Mouse (Mus musculus) spleen, adult 18-20 months (tissue): ENCODE measurements around the gene Asah2.
"Not testable (repeated sequence)": the region's sequence is repeated elsewhere in the genome, so short reads cannot be mapped to it uniquely, and the experiment has no call there.

ENCODE experiments used
- DNase-seq, 2 experiments: peaks; one replicate each; pipeline ENCODE4 v3.0.0; 2022; ENCODE audit warnings: mixed read lengths in 2 of 2

Asah2 gene

DNA sequence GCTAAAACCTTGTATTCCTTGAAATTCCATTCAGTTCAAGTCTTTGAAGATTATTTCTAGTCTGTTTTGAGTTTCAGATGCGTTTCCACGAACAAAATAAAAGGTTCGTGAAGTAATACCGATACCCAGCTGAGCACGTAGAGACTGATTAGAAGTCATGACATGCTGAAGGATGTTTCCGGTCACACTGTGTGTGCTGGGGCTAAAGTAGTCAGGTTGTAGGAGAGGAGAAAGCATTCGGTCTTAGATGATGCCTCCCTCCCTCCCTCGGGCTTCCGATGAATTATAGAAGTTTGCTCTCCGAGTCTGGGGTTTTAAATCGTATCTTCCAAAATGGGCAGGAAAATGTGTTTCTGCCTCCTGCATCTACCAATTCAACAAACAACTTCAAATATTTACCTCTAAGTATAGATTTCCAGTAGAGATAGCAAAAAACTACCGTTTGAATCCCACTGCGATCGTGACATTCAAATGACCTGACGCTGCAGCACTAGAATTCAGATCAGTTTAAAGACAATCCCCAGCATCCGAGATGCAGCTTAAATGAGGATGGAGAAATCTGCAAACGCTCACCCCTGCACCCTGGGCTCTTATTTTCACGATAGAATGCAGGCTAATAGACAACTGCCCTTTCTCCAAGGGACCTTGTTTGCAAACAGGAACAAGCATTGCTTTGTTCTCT, 5.6 kb downstream of the Asah2 start:
- DNase-seq, result no peak

DNA sequence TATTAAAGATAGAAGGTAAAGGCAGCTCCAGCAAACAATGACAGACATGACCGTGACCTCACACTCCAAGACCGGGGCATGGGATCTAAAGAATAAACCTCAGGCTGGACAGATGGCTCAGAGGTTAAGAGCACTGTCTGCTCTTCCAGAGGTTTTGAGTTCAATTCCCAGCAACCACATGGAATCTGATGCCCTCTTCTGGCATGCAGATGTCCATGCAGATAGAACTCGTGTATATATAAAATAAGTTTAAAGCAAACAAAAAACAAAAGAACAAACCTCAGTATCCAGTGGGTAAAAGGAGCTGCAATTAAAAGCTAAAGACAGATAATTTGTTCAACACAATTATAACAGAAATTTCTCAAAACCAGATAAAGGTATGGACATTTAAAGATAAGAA, 9.4 kb downstream of the Asah2 start:
- DNase-seq, result no peak

DNA sequence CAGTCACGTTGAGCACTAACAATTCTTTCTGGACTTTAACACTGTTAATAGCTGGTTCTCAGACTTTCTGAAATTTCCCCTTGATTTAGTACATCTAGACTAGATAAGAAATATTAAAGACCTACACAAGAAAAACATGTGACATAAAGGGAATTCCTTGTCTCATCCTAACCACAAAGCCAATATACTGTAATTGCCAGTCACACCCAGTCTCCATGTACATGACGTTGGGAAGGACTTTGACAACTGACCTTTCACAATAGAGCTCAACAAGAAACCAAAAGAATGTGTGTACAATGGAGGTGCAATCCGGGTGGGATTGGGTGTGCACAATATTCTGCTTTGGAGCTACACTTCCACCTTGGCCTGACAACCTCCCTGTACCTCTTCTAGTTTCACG, 15.7 kb downstream of the Asah2 start:
- no peak for DNase-seq

DNA sequence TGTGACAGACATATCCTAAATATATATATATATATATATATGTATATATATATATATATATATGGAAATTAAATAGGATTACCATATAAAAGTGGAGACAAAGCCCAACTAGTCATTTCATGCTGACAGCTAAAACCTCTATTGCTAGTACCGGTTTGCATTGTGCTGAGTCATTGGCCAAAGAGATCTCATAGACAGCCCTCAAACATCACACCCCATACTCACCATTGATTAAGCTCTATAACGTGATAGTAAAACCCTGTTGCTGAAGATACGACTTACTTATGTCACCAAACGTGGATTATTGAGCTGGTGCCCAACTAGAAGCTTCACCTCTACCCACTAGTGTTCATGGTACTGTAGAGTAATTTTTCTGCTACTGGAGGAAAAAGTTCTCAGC, 17.2 kb downstream of the Asah2 start:
- DNase-seq, result no peak

DNA sequence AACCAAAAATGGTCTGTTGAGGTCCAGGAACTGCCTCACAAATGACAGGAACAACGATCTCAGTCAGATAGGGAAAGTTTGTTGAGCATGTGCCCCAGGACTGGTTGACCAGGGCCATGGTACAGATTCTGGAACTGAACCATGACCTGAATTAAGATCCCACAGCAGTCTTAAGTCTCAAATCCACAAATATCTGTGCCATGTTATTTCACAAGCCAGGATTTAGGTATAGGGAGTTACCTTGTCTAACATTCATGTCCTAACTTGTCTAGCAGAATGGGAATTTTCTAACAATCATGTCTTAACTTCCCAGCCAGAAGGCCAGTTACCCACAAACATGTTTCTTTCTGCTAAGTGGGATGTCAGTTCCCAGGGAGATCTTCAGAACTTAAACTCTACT, 19.4 kb downstream of the Asah2 start:
- no peak for DNase-seq

DNA sequence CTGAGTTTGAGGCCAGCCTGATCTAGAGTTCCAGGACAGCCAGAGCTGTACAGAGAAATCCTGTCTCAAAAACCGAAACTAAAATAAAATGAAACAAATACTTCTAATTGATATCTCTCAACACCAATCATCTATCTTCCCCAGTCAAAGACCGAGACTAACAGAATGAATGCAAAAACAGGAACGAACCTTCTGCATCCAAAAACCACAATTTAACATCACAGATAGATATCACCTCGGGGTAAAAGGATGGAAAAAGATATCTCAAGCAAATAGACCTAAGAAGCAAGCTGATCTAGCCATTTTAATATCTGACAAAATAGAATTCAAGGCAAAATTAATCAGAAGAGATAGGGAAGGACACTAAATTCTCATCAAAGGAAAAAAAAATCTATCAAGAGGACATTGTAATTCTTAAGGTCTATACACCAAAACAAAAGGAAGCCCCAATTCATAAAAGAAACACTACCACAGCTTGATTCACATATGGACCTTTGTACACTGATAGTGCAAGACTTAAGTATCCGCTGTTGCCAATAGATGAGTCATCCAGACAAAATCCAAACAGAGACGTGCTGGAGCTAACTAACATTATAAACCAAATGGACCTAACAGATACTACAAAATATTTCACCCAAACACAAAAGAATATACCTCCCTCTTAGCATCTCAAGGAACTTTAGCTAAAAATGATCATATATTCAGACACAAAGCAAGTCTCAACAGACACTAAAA, 20.1 kb downstream of the Asah2 start:
- DNase-seq, result no peak

DNA sequence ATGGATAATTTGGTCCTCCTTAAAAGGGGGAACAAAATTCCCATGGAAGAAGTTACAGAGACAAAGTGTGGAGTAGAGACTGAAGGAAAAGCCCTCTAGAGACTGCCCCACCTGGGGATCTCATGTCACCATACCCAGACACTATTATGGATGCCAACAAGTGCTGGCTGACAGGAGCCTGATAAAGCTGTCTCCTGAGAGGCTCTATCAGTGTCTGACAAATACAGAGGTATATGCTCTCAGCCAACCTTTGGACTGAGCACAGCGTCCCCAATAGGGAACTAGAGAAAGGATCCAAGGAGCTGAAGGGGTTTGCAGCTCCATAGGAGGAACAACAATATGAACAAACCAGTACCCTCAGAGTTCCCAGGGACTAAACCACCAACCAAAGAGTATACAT, 23.2 kb downstream of the Asah2 start:
- DNase-seq, result not testable (repeated sequence)

DNA sequence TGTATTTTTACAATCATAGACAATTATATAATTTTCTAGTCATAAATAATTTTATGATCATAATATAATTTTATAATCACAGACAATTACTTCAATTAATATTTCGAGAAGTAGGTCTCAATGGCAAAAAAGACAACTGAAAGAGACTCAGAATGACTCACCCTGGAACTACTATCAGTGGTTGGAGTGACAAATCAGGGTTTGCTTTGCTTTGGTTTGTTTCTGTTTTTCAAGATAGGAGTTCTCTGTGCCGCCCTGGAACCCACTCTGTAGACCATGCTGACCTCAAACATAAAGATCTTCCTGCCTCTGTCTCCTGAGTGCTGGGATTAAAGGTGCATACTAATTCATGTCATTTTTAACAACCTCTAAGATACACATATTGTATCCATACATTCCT, 37.7 kb downstream of the Asah2 start:
- DNase-seq, result no peak

DNA sequence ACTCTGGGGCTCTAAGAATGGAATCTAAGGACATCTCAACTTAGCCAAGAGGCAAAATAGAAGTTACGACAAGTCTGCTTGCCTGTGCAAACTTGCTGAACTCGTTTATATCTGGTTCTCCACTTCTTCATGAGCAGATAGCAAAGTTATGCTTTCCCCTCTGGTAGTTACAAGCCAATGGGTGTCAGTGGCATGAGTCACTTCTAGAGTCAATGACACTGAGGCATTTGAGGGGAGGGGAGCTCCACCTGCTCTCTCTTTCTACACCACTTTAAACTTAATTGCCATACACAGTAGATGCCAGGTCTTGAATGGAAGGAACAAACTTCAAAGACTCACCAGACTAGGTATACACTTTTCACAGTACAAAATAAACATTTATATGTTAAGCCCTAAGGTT, 38.4 kb downstream of the Asah2 start:
- no peak for DNase-seq

DNA sequence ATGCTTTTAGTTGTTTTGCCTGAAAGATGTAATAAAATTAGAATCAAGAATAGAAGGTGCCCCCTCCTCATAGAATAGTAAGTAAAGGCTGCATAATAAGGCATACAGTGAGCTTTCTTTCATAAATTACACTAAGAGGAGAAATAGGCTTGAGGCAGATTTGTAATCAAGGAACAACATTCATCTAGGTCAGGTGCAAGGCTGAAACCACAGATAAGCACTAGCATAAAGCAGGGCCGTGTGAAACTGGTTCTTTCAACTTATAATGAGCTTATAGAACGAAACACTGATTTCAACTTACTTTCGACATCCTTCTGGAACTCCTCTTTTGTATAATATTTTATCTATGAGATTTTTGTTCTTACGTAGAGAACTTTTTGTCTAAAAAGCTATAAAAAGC, 40.3 kb downstream of the Asah2 start:
- no peak for DNase-seq

DNA sequence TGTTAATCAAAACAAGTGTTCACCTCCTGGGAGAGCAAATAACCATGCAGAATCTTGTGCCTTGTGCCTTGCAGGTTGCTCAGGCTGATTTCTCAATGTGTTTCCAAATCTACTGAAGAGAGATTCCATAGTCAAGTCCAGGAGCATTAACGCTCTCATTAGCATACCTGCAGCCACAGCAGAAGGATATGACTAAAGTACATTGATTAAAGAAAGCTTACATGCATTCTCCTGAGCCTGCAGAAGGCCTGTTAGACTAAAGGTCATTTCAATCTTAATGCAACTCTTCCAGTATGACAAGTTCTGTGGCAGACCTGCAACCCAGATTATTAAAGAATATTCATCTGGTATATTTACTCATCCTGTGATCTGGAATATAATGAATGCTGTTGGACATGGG, 46.7 kb downstream of the Asah2 start:
- DNase-seq, result no peak

DNA sequence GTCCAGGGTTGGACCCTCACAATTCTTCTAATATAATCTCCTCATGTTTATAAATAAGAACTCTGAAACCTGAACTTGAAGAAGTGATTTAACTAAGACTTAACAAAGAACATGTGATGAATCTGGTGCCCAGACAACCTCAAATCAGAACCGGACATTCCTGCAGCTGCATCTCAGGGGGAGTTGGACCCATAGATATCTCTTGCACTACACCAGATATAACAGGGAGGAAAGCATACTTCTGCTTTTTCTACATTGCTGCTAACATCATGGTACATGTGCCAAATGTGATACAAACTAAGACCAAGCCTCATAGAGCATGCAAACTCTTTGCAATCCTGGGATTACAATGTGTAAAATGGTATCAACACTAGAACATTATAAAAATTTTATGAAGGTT, 51.8 kb downstream of the Asah2 start:
- no peak for DNase-seq

DNA sequence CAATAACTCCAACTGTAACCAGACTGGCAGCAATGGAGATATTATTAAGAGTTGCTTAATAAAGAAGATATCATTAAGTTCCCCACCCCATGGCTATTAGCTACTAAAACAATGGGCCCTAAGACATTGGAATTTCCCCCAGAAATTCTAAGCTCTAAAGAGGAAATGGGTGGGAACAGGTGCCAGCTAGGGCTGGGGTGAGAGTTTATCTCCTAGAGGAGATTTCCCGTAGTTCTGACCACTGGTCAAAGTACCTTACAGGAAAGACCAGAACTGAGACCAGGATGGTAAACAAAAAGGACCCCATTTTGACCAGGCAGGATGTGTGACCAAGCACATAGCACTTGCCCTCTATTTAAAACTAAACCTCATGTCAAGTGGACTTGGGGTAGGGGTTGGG, 52.3 kb downstream of the Asah2 start:
- no peak for DNase-seq

DNA sequence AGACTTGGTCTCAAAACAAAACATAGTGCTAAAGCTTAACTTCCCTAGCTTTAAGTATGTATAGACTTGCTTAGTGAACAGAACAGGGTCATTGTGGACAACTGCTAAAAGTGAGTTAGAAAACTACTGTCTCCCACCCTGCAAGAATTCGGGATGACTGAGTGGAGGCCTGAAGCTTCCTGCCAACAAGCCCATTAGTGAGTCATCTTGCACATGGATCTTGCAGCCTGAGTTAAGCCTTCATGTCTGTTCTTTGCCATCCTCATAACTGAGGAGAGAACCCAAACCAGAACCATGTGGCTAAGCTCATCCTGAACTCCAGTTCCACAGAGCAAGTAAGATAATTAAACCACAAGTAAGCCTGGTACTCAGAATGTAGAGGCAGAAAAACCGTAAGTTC, 56.8 kb downstream of the Asah2 start:
- no peak for DNase-seq

DNA sequence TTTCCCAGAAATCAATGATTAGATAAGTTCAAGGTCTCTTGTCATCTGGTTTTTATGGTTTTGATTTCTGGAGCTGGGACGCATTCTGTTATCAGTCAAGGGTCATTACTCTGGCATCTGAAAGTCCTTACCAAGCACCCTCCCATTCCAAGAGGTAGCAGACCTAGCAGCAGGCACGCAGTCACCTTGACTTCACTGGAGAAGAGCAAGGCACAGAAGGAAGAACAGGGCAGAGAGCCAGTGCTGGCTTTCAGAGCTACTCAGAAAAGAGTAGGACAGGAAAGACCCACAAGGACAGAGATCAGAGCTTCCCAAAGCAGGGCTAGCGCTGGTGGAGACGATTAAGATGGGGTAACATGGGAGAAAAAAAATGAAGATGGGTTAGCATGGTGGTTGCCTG, 75.1 kb downstream of the Asah2 start:
- no peak for DNase-seq

DNA sequence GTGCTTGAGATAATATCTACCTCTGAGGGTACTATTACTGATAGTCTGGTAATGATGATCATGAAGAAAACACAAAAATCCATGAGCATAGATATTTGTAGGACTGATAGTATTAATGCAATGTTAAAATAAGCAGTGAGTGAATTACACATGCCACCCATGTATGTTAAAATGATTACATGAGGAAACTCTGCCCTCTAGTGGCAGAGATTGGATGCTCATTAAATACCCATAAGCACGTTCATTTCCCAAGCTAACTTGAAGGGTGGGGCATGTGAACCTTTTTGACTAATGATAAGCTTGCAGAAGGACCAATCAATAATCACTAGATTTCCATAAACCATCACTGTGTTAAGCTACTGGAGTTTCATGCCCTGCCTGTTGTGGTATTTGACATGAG, 77.6 kb downstream of the Asah2 start:
- DNase-seq, result peak in 1 of 2 experiments; percentile 30

DNA sequence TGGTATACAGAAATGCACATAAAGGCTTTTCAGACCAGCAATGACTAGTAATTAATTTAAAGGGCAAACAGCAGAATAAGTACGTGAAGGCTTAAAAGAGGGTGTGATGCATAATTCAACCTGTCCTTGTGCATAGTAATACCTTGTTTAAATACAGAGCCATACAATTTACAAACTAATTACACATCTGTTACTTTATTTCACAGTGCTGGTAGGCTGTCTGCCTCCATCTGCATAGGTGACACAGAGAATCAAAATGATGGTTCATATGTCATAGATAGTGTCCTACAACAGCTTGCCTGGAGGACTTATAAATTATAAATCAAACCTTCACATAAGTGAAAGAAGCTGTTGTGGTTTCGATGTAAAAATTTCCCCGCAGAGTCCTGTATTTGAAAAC, 82.6 kb downstream of the Asah2 start:
- DNase-seq, result no peak

DNA sequence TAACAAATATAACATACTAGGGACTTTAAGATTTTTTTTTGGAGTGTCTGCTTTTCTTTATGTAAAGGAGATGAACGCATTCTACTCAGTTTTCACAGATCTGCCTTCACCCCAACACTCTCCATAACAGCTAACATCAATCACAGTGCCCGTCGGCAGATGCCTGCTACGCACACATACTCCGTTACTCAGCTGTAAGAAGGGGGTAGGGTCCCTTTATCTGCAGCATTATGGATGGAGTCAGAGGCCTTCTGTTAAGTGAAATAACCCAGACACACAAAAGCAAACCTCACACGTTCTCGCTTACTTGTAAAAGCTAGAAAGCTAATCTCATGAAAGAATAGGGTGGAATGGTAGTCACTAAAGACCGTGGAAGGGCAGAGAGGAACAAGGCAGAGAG, 88.3 kb downstream of the Asah2 start:
- no peak for DNase-seq

DNA sequence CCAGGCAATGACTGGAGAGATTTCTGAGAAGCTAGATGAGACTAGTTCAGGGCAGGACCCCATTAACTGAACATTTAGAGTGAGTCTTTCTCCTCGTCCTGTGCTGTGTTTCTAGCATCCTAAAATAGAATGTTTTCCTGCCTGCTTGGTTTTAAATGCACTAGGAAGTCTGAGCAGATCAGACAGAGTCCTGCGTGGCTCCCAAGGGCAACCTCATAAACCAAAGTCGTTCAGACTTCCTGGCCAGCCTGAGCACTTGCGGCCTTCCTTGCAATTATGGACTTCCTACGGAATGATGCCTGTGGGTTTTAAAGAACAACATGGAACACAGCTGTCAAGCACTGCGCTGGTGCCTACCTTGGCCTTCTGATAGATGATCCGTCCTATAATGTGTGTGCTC, 89.4 kb downstream of the Asah2 start:
- DNase-seq, result no peak

DNA sequence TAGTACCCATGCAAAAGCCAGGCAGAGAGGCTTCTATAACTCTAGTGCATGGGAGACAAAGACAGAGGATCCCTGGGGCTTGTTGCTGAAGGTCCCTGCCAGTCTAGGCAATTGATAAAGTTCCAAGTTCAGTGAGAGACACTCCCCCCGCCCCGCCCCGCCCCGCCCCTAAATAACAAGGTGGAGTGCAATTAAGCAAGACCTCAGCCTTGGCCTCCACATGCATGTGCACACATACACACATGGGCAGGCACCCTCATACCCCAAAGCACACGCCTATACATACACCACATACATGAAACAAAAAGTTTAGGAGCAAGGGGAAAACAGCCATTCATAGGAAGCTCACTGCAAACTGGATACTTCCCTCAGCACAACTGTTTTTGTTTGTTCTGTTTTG, 90.0 kb downstream of the Asah2 start:
- DNase-seq, result no peak

DNA sequence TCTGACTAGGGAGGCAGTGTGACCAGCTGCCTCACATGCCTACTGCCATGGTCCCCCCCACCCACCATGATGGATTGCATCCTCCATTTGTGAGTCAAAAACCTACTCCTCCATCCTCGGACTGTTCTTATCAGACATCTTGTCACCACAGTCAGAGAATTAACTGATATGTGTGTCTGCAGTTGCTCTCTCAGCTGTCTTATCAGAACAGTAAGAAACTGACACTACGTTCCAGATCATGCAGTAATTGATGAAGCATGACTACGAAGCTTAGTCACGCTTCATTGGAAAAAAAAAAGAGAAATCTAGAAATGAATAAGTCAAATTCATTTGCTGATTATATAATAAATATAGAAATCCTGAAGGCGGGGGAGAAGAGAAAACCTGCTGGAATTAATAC, 105.4 kb downstream of the Asah2 start:
- no peak for DNase-seq

DNA sequence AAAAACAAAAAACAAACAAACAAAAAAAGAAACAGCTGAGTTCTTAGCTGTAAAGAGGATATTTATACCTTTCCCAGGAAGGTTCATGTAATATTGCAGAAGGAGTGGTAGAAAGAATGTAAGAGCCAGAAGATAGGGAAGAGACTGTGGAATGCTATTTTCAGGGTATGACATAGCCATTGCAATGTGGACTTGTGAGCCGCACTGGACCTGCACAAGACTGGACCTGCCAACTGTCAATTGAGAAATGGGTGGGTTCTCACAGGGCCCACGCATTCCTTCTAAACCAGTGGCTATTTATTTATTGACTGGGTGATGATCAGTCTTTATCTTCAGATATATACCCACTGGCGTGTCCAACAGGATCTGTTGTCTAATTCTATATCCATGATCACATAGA, 111.1 kb downstream of the Asah2 start:
- DNase-seq, result no peak

DNA sequence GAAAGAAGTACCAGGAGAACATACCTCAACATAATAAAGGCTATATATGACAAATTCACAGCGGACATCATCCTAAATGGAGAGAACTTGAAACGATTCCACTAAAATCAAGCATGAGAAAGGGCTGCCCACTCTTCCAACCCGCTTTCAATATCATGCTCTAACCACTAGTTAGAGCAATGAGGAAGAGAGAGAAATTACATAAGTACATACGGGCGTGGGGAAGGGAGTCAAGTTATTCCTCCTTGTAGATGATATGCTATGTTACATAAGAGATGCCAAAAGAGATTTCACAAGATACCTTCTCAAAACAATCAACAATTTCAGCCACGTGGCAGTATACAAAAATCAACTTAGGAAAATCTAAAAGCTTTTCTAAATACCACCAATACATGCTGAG, 117.0 kb downstream of the Asah2 start:
- no peak for DNase-seq

DNA sequence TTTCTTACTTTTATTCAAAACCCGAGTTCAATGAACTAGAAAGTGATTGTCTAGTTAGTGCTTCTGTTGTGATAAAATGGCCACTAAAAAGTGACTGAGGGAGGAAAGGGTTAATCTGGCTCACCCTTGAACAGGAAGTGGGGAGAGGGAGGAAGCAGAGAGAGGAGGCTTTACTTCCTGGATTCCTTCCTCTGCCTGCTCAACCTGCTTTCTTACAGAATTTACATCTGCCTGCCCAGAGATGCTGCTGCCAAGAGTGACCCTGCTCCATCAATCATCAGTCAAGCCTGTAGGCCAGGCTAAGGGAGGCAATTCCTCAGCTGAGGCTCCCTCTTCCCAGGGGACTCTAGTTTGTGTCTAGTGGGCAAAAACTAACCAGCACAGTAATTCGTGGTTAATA, 132.1 kb downstream of the Asah2 start:
- no peak for DNase-seq

DNA sequence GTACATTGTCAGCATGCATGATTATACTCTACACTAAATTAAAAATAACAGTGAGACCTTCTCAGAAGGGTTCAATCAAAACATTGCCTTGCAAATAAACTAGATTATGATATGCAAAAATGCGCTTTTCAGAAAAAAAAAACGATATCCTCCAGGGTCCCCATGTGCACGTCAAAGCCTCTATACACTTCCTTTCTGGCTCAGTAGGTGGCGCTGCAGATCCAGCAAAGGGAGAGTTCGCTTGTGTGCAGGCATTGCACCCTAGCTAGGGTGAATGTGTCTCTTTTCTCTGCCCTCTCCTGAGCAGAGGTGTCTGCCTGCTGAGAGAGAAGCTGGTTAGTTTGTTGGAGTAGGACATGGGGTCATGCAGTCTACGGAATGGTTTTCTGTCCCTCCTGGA, 136.0 kb downstream of the Asah2 start:
- peak; percentile 61 to 81 for DNase-seq
